Mouse (Mus musculus): ENCODE measurements at regions not wholly inside any gene's neighbourhood (a gene's known extent, or its start where the extent isn't known, plus 50 kb on each side); places are given as distances from the start of the nearest gene placed in this dataset.

GRCm38 (mm10) chr11:64267547-64267946, 167.6 kb upstream of the Hs3st3a1 start:
- H3K4me3 ChIP-seq (replicated peaks; ENCODE audit: extremely low read depth, low read depth, low read length), result no peak overlapping the region
- no peaks in the 10 kb centered on the region for H3K4me1 ChIP-seq (ENCODE audit: control insufficient read depth, insufficient read depth, low read length)
- DNase-seq, result no peak
- 50% methylated on average over 5 of the region's 5 CpGs for WGBS
- TF ChIP-seq CTCF (IDR thresholded peaks at IDR 0.05; ENCODE audit: insufficient read depth, low read length) (no peak), POLR2A (IDR thresholded peaks at IDR 0.05; ENCODE audit: borderline replicate concordance, extremely low read depth, low read depth, low read length) (no peak)

GRCm38 (mm10) chr11:64253517-64254385, 174.5 kb upstream of the Cox10 start:
- Histone ChIP-seq H3K4me1 (ENCODE audit: control insufficient read depth, insufficient read depth, low read length) (no peaks in the 10 kb centered on the region), H3K4me3 (replicated peaks; ENCODE audit: extremely low read depth, low read depth, low read length) (no peak overlapping the region)
- 73% methylated on average over 7 of the region's 7 CpGs for WGBS
- TF ChIP-seq POLR2A (IDR thresholded peaks at IDR 0.05; ENCODE audit: borderline replicate concordance, extremely low read depth, low read depth, low read length) (no peak), CTCF (IDR thresholded peaks at IDR 0.05; ENCODE audit: insufficient read depth, low read length) (no peak)
- no peak for DNase-seq

GRCm38 (mm10) chr11:64236873-64237272, 157.6 kb upstream of the Cox10 start:
- H3K4me3 ChIP-seq (replicated peaks; ENCODE audit: extremely low read depth, low read depth, low read length), result no peak overlapping the region
- no peak for TF ChIP-seq CTCF (IDR thresholded peaks at IDR 0.05; ENCODE audit: insufficient read depth, low read length)
- no peak for TF ChIP-seq POLR2A (IDR thresholded peaks at IDR 0.05; ENCODE audit: borderline replicate concordance, extremely low read depth, low read depth, low read length)
- no peaks in the 10 kb centered on the region for H3K4me1 ChIP-seq (ENCODE audit: control insufficient read depth, insufficient read depth, low read length)
- 73% methylated on average over 4 of the region's 4 CpGs for WGBS
- no peak for DNase-seq

DNA sequence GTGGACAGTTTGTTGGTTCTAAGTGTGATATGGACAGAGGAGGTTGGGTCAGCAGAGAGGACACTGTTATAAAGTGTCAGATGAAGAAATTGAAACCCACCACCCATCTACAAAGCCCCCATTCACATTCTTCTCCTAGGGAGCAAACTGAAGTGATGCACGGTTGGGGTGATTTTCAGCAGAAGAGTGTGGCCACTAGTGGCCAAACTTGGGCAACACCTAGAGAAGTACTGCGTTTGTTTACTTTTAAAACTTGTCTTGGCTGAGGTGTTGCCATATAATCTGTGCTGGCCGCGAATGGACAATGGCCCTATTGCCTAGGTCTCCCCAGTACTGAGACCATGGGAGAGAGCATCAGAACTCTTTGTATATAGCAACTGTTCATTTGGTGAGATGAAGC, 150.8 kb upstream of the Cox10 start:
- no peak for DNase-seq
- WGBS, result 65% methylated on average over 4 of the region's 4 CpGs
- H3K4me3 ChIP-seq (replicated peaks; ENCODE audit: extremely low read depth, low read depth, low read length), result no peak overlapping the region
- TF ChIP-seq CTCF (IDR thresholded peaks at IDR 0.05; ENCODE audit: insufficient read depth, low read length) (no peak), POLR2A (IDR thresholded peaks at IDR 0.05; ENCODE audit: borderline replicate concordance, extremely low read depth, low read depth, low read length) (no peak)
- H3K4me1 ChIP-seq (ENCODE audit: control insufficient read depth, insufficient read depth, low read length), result no peaks in the 10 kb centered on the region

GRCm38 (mm10) chr11:64220888-64221287, 141.6 kb upstream of the Cox10 start:
- H3K4me1 ChIP-seq (ENCODE audit: control insufficient read depth, insufficient read depth, low read length), result no peaks in the 10 kb centered on the region
- WGBS, result 91% methylated on average over 4 of the region's 4 CpGs
- H3K4me3 ChIP-seq (replicated peaks; ENCODE audit: extremely low read depth, low read depth, low read length), result no peak overlapping the region
- TF ChIP-seq POLR2A (IDR thresholded peaks at IDR 0.05; ENCODE audit: borderline replicate concordance, extremely low read depth, low read depth, low read length) (no peak), CTCF (IDR thresholded peaks at IDR 0.05; ENCODE audit: insufficient read depth, low read length) (peak; percentile 37; the same call in 1 of the 2 replicates)
- DNase-seq, result no peak

DNA sequence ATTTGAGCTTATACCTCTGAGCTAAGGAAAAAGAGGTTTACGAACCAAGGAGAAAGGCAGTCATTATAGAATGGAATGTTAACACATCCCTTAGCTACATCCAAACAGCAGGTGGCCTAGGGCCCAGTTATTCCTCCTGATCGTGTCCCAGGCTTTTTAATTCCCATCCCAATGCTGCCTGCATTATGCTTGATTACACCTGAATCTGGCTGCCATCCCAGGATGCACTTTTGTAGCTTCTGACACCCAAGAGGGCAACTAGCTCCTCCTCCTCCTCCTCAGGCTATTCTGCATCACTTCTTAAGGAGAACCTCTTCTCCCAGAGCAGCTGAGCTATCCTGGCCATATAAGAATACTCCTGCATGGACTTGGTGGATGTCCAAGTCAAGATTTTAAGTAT, 137.9 kb upstream of the Cox10 start:
- 72% methylated on average over 2 of the region's 2 CpGs for WGBS
- no peak for TF ChIP-seq POLR2A (IDR thresholded peaks at IDR 0.05; ENCODE audit: borderline replicate concordance, extremely low read depth, low read depth, low read length)
- no peak for TF ChIP-seq CTCF (IDR thresholded peaks at IDR 0.05; ENCODE audit: insufficient read depth, low read length)
- Histone ChIP-seq H3K4me1 (ENCODE audit: control insufficient read depth, insufficient read depth, low read length) (no peaks in the 10 kb centered on the region), H3K4me3 (replicated peaks; ENCODE audit: extremely low read depth, low read depth, low read length) (no peak overlapping the region)
- no peak for DNase-seq

- WGBS, result 46% methylated on average over 3 of the region's 3 CpGs
Observed at GRCm38 (mm10) chr11:64210916-64211315, 131.6 kb upstream of the Cox10 start.

DNA sequence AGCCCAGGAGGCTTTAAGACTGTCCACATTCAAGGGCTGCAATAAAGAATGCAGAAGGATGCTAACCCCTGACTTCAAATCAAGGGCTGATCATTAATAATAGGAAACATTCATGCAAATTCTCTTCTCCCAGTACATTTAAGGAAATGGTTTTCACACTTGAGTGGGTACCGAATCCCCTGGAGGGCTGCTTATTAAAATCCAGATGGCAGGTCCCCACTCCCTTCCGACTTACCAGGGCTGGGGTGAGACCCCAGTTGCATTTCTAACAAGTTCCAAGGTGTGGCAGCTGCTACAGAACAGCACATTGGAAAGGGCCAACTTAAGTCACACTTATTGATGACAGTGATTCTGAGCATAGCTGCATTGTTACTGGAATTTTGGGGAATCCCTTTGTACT, 129.0 kb upstream of the Cox10 start:
- WGBS, result 74% methylated on average over 2 of the region's 2 CpGs
- TF ChIP-seq POLR2A (IDR thresholded peaks at IDR 0.05; ENCODE audit: borderline replicate concordance, extremely low read depth, low read depth, low read length) (no peak), CTCF (IDR thresholded peaks at IDR 0.05; ENCODE audit: insufficient read depth, low read length) (no peak)
- Histone ChIP-seq H3K4me3 (replicated peaks; ENCODE audit: extremely low read depth, low read depth, low read length) (no peak overlapping the region), H3K4me1 (ENCODE audit: control insufficient read depth, insufficient read depth, low read length) (no peaks in the 10 kb centered on the region)
- no peak for DNase-seq

More at GRCm38 (mm10) chr11:64210916-64211315, 131.6 kb upstream of the Cox10 start:
- DNase-seq, result no peak
- TF ChIP-seq POLR2A (IDR thresholded peaks at IDR 0.05; ENCODE audit: borderline replicate concordance, extremely low read depth, low read depth, low read length) (no peak), CTCF (IDR thresholded peaks at IDR 0.05; ENCODE audit: insufficient read depth, low read length) (no peak)
- H3K4me1 ChIP-seq (ENCODE audit: control insufficient read depth, insufficient read depth, low read length), result no peaks in the 10 kb centered on the region
- no peak overlapping the region for H3K4me3 ChIP-seq (replicated peaks; ENCODE audit: extremely low read depth, low read depth, low read length)

DNA sequence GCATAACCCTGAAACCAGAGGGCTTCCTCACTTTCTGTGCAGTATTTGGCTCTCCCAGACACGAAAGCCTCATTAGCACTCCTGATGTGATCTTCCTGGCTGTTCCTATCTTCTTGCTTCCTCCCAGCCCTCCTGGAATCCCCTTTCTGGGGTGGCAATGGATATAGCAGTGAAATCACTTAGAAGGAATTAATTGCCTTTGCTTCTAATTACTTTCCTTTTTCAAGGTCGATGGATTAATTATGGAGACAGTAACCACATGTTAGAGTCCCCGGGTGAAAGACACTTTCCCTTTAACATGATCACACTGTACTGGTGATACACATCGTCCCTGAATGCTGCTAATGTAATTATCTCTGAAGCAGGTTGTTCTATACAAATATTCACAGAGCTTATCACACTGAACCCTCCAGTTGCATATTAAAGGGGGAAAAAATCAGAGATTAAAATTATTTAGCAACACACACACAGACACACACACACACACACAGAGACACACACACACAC, 128.1 kb upstream of the Cox10 start:
- Histone ChIP-seq H3K4me1 (ENCODE audit: control insufficient read depth, insufficient read depth, low read length) (no peaks in the 10 kb centered on the region), H3K4me3 (replicated peaks; ENCODE audit: extremely low read depth, low read depth, low read length) (no peak overlapping the region)
- WGBS, result 73% methylated on average over 4 of the region's 4 CpGs
- TF ChIP-seq POLR2A (IDR thresholded peaks at IDR 0.05; ENCODE audit: borderline replicate concordance, extremely low read depth, low read depth, low read length), result no peak
- TF ChIP-seq CTCF (IDR thresholded peaks at IDR 0.05; ENCODE audit: insufficient read depth, low read length), result no peak
- DNase-seq, result no peak

DNA sequence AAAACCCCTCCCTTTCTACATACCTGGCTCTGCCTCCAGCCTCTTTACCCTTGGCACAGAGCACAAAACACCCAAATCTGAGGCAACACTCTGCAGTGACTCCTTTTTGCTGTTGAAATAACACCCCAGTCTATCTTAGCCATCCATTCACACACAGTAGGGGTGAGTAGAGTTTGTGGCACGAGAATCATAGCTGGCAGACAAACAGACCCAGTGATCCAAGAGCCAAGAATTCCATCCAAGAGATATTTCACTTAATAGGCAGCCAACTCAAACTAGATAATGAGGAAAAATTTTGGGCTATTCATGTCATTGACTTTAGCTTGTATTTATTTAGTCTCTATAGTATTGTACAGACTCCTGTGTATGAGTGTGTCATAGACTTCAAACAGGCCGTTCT, 126.9 kb upstream of the Cox10 start:
- Histone ChIP-seq H3K4me1 (ENCODE audit: control insufficient read depth, insufficient read depth, low read length) (no peaks in the 10 kb centered on the region), H3K4me3 (replicated peaks; ENCODE audit: extremely low read depth, low read depth, low read length) (no peak overlapping the region)
- TF ChIP-seq POLR2A (IDR thresholded peaks at IDR 0.05; ENCODE audit: borderline replicate concordance, extremely low read depth, low read depth, low read length), result no peak
- no peak for TF ChIP-seq CTCF (IDR thresholded peaks at IDR 0.05; ENCODE audit: insufficient read depth, low read length)
- WGBS, result 64% methylated on average over 2 of the region's 2 CpGs
- no peak for DNase-seq
